Mouse (Mus musculus) common myeloid progenitor, adult 5-6 weeks (primary cell): ENCODE data around the gene Htr1f. TPM values are rescaled to one million over a fixed set of nuclear protein-coding genes. Genes with fewer than 3 reads are reported as not detected.
A peak's percentile ranks its signal among the peaks of the same experiment; 100 is the strongest.
"Not testable (repeated sequence)": the region's sequence is repeated elsewhere in the genome, so short reads cannot be mapped to it uniquely, and the experiment has no call there.

Experiments used
- ATAC-seq: replicated peaks from 2 replicates; pipeline ENCODE4 v1.8.0; 2016; ENCODE audit warnings: low read depth, mild to moderate bottlenecking, moderate TSS enrichment, inconsistent platforms; ENCODE audit not compliant: poor library complexity, severe bottlenecking
- total RNA-seq: library from RNA; stranded (forward); fragments of 200-1000, 187-1606 nt; gene quantifications from 2 replicates; pipeline ENCODE4 v1.2.3, GENCODE M21; 2017

The Htr1f gene
- total RNA-seq, result not detected in 2 replicates

DNA sequence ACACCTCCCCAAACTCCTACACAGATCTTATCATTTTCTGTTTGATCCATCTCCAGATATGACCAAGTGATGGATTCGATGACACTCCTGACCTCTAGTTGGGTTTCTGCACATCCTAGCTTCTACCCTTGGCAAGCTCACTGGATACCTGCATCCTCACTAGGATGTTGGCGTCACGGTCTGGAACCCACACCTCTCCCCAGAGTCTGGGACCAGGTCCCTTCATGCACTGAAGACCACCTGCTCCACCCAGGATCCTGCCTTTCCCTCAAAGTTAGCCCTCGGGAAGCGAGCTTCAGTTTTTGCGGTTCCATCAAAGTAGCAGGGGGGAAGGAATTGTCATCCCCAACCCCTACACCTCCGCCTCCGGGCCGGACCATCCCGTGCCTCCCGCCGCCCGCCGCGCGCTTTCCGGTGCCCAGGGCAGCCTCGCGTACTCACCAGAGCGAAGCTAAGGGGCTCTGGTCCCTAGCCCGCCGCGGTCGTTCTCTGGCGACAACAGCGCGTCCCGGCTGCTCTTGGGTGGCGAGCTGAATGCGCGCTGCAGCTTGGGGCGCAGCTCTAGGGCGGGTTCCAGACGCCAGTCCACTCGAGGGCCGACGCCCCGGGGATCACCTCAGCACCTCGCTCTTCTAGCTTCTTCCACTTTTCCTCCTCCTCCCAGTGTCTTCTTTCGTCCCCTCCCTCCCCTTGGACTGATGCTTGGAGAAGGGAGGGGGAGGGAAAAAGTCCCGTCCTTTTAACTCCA lies at the start of gene Htr1f:
TSS of gene Htr1f (minus strand) at position 671 of the 748 bp plus-strand sequence.
- peak; percentile 34; the same call in 1 of the 2 replicates for ATAC-seq

DNA sequence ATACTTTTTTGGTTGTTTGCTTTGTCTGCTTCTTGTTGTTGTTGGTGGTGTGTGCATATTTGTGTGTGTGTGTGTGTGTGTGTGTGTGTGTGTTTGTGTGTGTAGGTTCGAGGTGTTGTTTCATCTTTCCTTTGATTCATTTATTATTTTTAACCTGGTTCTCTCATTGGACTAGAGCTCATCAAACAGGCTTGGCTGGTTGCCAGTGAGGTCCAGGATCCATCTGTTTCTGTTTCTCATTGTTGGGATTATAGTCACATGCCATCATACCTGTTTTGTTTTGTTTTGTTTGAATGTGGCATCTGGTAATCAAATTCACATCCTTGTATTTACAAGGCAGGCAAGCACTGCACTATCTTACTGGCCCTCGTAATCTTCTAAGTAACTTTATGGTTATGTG lies 34.1 kb upstream of the Htr1f start:
- no peak for ATAC-seq

DNA sequence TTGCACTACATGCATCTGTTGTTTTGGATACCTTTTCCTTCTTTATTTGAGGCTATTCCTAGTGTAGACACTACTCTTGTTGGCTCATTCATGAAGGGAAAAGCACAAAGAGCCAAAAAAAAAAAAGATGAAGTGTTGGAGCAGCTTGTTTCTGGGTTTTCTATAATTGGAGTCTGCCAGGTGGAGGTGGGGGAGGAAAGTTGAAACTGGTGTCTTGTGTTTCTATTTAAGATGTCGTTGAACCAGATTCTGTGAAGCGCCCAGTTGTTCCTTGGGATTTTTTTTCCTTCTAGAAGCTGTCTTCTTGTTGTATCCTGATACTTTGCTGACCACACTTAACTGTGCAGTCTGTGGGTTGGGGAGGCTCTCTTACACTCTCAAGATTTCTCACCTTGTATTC lies 23.7 kb upstream of the Htr1f start:
- ATAC-seq, result no peak

DNA sequence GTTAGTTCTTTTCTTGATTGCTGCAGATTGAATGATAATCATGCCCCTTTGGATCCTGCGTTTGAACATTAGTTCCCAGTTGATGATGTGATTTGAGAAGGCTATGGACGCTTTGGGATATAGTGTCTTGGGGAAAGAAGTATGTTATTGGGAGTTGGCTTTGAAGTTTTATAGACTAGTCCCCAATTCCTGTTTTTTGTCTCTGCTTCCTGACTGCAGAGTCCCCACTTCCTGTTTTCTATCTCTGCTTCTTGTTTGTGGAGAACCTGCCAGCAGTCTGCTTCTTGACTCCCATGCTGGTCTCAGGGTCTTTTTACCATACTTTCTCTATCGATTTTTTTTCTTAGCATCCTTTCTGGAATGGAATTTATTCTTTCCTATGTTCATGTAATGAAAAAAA lies 22.2 kb upstream of the Htr1f start:
- peak; percentile 93 for ATAC-seq

DNA sequence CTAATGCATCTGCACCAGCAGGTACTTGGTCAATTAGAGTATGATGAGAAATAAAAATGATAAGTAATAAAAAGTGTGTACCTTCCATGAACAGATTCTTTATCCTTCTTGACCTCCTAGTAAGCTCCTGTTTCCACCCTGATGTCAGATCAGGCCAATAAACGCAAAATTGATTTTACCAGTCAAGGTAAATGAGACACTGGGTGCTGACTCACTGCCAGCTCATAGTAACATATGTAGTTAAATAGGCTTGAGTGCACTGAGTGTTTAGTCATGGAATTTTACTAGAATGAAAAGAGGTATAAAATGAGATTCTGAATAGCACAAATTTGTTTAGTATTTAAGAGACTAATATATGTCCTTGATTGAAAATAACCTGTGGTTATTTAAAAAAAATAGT lies 6.6 kb upstream of the Htr1f start:
- ATAC-seq, result no peak

DNA sequence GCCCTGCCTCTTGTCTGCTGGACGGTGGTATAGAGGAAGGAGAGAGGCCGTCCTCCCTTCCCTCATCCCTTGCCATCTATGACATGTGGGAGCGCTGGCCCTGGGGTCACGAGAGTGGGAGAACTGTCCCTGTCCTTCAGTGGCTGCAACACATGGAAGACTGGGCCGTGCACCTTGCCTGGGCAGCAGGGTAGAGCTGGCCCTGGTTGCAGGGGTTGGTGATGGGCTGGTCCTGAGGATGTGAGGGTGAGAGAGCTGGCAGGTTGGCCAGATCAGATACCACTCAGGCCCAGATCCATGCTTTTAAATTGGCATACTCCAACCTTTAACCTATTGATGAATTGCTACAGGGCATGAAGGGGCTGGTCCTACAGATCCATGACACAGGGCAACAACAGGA lies 12.1 kb downstream of the Htr1f start:
- ATAC-seq, result no peak

DNA sequence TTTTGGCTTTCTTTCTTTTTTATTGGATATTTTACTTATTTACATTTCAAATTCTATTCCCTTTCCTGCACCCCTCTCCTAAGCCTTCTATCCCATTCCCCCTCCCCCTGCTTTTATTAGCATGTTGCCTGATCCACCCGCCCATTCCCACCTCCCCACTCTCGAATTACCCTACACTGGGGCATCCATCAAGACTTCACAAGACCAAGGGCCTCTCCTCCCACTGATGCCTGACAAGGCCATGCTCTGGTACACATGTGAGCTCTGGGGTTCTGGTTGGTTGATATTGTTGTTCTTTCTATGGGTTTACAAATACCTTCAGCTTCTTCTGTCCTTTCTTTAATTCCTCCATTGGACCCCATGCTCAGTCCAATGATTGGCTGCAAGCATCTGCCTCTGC lies 22.2 kb downstream of the Htr1f start:
- ATAC-seq, result no peak

DNA sequence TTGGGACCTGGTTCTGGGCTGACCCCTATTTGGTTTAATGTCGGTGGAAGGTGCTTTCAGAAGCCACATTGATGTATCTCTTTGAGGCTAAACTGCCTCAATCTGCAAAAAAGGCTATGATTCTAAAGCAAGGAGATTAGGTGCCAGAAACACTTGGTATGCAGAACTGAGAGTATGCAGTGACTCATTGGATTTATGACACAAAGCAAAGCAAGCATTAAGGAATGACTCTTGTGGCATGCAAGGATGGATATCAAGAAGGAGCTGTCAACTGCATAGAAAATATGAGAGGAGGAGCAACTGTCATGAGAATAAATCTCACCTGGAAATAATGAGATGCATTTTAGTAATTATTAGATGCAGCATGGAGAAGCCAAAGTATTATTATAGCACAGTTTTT lies 35.8 kb downstream of the Htr1f start:
- ATAC-seq, result no peak

DNA sequence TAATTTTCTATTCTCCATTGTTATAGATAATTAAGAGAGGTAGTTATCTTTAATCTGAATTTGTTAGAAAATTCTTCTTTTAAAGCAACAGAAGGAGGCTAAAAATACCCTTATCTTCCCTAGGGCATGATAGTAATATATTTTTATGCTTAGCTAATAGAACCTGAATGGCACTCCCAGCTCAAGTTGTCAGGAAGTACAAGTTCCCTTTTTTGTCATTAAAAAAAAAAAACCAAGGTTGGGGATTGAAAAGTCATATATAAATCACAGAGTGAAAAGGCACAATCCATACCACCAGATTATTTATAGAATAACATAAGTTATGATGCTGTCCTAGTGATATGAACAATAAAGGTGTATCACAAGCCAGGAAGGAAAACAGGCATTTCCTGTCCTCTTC lies 39.4 kb downstream of the Htr1f start:
- ATAC-seq, result 0 out of 2 replicates have a peak, but pooled peaks have one; percentile 42

DNA sequence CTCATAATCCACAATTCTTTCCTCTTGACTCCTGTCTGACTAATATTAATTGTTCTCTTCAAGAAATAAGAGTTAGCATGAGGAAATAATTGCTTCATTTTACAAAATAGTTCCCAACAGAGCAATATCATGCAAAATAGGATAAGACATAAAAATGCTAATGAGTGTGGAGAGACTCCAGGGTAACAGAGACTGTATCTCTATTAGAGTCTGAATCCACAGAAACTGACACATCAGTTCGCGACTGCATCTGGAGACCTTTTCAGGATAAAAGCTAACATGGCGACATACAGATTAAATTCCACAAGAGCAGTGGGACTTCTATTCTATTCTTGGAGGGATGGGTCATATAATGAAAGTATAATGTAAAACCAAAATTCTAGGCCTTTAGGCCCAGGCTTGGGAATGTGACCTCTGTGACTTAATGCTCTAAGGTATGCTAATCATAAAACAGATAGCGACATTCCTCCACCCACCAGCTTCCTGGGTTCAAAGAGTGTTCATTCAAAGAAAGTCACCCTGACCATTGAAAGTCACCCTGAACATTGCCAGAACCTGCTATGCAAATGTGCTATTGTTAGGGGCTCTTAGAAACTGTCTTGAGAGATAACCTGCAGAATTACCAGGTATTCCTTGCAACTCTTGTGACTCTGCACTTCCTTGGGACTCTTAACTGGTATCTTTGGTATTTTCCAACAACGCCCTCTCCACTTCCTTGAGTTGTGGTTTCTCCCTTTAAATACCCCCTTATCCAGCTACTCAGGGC lies 67.8 kb downstream of the Htr1f start:
- ATAC-seq, result not testable (repeated sequence)

DNA sequence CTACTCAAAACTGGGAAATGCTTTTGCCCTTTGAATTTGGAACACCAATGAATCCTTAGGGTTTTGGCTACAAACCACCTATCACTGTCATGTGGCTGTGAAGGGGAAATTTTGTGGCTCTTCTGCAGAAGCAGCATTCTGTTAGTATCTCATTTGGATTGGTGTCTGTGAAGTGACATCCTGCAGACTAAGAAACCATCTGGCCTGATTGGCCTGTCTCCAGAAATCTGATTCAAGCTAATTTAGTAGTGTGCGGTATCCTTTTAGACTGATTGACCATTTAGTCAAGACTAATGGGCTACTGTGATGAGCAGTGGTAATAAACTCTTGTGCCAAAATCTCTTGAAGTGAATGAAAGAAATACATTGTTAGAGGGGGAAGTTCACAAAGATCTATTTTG lies 76.0 kb downstream of the Htr1f start:
- ATAC-seq, result no peak; the same call in 1 of the 2 replicates

DNA sequence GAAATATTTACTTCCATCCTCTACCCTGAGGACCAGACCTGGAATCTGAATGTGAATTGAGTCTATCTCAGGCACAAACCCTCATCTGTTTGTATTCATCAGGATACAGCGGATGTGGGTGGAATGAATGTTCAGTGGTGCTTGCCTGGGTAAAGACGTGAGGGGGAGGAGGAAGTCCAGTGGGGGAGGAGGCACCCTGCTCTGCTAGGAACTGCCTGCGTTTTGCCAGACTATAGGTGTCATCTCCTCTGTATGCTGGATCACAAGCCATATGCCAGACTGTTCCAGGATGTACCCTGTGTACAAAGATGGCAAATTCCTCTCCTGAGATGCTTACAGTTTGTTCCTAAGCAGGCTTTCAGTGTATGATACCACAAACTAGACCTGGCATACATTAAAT lies 83.3 kb downstream of the Htr1f start:
- ATAC-seq, result no peak

DNA sequence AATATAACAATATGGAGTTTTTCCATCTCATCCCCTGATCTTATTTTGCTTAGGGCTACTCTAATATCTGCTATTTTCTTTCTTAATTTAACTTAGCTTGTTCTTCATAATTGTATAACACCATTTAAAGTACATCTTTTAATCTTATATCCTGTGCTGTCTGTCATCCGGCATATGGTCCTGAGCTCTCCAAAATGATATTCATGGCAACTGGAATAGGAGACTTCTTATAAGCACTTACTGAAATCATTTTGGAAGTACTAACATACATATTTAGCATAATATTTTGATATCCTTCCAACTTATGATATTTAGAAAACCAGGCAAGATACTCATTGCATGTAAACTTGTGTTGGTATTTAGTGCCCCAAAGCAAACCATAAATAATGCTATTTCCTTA lies 86.9 kb downstream of the Htr1f start:
- ATAC-seq, result no peak

DNA sequence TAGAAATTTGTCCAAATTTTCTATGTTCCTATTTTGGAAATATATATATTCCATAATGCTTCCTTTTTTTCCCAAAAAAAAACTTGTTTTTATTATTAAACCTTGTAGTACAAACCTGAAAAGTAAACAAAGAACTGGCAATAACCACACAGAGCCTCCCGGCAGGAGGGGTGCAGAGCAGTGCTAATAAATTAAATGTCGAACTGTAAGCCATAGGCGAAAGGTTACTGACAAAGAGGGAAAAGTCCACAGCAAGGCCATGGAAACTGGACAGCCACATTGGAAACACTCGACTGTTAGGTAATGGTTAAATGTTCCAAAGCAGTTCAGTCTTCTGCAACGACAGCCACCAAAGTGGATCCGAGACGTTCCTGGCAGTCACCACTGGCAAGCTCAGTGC lies 87.5 kb downstream of the Htr1f start:
- ATAC-seq, result no peak

DNA sequence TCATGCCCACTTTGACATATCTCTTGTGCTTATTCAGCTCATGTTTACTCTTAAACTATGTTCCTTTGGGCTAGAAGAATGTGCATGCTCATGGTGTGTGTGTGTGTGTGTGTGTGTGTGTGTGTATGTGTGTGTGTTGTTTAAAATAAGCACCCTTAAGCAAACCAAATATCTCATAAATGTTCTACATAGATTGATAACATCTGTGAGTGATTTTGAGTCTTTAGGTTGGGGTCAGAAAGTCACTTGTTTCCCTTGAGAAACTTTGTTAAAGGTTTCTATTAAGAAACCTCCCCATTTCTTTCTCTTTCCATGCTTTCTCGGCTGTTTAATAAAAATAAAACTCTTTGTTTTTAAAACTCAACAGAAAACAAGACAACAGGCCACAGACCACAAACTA lies 88.1 kb downstream of the Htr1f start:
- no peak for ATAC-seq

DNA sequence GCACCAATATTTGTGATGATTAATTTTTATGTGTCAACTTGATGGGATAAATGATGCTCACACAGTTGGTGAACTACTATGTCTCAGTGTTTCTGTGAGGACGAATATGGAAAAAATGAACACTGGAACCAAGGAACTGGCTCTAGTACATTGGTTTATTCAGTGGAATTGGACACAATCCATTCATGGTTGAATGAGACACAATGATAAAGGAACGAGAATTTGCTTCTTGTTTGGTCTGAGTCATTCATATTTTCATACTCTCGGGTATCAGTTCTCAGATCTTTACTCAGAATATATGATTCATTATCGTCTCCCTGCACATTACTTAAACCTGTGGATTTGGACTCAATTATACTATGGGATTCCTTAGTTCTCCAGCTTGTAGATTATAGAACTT lies 90.4 kb downstream of the Htr1f start:
- no peak for ATAC-seq

DNA sequence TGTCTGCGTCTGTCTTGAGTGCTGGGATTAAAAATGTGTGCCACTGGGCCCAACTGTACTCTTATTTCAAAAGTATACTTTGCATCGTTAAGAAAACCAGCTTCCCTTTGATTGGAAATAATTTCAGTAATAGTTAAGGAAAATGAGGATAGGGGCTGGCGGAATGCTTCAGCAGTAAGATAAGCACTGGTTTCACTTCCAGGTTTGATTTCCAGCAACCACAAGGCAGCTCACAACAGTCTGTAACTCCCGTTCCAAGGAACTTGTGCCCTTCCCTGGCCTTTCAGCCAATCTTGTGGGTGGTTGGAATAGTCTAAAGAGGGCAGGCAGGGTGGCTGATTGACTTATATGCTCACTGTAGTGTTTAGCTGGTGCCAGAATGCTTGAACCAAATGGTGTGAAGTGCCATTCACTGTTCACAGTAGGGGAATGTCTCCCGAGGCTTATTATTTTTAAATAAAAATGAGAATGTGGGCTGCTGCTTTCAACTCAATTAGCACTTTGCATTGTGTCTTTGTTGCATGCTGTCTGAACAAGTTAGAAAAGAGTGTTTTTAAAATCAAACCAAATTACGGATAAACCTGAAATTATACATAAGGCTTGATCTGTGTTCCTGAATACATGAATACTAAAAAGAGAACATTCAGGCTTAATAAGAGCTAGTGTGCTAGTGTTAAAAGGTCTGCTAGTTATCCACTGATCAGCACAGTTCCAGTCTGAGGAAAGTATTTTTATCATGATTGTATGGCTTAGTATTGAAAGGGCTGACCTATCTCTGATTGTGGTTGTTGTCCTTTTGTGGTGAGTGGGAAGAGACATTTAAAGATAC lies 103.4 kb downstream of the Htr1f start:
- ATAC-seq, result no peak

DNA sequence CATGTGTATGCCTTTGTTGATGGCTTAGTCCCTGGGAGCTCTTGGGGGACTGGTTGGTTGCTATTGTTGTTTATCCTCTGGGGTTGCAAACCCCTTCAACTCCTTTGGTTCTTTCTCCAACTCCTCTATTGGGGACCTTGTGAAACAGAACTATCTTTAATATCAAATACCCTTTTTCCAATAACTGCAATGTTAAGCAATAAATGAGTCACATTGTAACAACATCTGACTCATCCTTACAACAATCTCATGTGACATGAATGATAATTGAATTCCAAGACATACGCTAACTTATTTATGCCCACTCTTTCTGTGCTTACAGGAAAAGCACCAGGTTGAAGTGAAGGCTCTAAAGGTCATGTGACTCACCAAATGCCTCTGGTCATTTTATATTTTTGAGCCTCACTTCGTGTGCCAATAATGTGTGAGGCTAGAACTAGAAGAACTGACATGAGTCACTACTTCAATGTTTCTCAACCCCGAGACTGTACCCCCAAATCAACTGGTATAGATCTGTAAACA lies 116.3 kb downstream of the Htr1f start:
- ATAC-seq, result no peak

DNA sequence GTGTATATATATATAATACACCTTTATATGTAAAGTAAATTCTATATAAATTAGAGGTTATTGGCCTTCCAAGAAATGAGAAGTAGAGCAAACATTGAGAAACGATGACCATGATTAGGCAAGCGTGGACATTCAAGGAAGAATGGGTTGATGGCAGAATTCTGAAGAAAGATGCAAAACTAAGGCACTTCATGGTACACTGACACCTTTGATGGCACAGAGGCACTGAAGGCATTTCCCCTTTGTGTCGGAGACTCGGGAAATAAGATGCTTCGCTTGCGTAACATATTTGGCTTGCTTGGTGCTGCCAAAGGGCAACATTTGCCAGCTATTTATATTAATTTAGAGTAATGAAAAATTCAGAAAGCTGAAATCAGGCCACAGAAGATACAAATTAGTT lies 118.1 kb downstream of the Htr1f start:
- 0 out of 2 replicates have a peak, but pooled peaks have one; percentile 25 for ATAC-seq

DNA sequence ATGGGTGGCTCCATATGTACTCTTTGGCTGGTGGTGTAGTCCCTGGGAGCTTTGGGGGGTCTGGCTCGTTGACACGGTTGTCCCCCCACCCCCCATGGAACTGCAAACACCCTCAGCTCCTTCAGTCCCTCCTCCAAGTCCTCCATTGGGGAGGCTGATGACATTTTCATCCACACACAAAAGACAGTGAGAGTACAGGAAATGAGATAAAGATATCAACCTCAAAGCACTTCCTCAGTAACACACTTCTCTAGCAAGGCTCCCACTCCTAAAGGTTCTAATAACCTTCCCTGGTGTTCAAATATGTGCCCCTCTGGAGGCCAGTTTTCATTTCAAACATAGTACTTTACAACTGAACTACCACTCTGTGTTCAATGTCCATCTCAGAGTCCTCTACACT lies 118.6 kb downstream of the Htr1f start:
- peak; percentile 77 for ATAC-seq
